Mouse (Mus musculus) embryonic facial prominence, embryonic 10.5 days (tissue): ENCODE results near the gene Rps13. TPM values are rescaled to one million over a fixed set of nuclear protein-coding genes. Genes with fewer than 3 reads are reported as not detected.

ENCODE experiments used
- DNase-seq: peaks from one replicate; pipeline ENCODE4 v3.0.0-alpha.2; 2017; ENCODE audit warnings: low spot score
- H3K27ac ChIP-seq: fragments of 300-500 bp; sonication (generic); replicated peaks from 2 replicates; pipeline ENCODE4 v1.5.1; 2016; ENCODE audit warnings: mild to moderate bottlenecking
- H3K27me3 ChIP-seq: fragments of 300-500 bp; sonication (generic); replicated peaks from 2 replicates; pipeline ENCODE4 v1.6.1; 2016; ENCODE audit warnings: low read depth, mild to moderate bottlenecking; ENCODE audit not compliant: poor library complexity, severe bottlenecking
- H3K36me3 ChIP-seq: fragments of 300-500 bp; sonication (generic); replicated peaks from 2 replicates; pipeline ENCODE4 v1.6.1; 2016; ENCODE audit warnings: mild to moderate bottlenecking, moderate library complexity
- H3K4me1 ChIP-seq: fragments of 300-500 bp; sonication (generic); 2 replicates; pipeline ENCODE4 v1.6.1; 2016
- H3K4me3 ChIP-seq: fragments of 300-500 bp; sonication (generic); 2 replicates; pipeline ENCODE4 v1.5.1; 2016; ENCODE audit warnings: mild to moderate bottlenecking, moderate library complexity
- H3K9me3 ChIP-seq: fragments of 300-500 bp; sonication (generic); 2 replicates; pipeline ENCODE4 v1.6.1; 2016; ENCODE audit warnings: mild to moderate bottlenecking
- WGBS: fragments of 180-500 bp; shearing (Covaris S2); methylation state at CpG from one replicate; pipeline ENCODE4 v1.1.7; 2016; 5-methylcytosine and 5-hydroxymethylcytosine counted together
- polyA plus RNA-seq: library from polyadenylated mRNA; unstranded; fragments of >200 nt; fragmentation: Nextera tagmentation; extraction: Ambion mirVana; gene quantifications from 2 replicates; pipeline ENCODE4 v1.2.1, GENCODE M21; 2016

Rps13 gene
- polyA plus RNA-seq, 1 experiment from 2014 or later = 818 TPM

DNA sequence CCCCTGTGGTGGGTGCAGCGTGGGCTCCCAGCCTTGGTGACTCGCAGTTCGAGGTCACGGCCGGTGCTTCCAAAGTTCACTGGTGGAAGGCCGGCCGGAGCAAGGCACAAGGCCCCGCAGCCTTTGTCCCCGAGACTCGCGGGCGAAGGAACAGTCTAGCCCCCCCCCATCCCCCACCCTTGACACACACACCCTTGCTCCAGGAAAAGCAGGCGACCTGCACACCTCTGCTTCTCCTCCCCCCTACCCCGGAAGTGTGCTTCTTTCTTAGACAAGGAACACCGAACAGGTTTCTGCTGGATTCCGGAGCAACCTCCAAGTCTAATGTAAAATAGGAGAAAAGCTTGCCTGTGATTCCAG lies 25.4 kb downstream of the Rps13 start:
- 2% methylated on average over 16 of the region's 16 CpGs for WGBS
- Histone ChIP-seq H3K27me3 (peaks cover 28% of the 10 kb centered on the region), H3K4me3 (peak overlapping the region; percentile 89), H3K36me3 (no peaks in the 10 kb centered on the region), H3K4me1 (peaks cover 43% of the 10 kb centered on the region), H3K9me3 (no peaks in the 10 kb centered on the region), H3K27ac (peak overlapping the region; percentile 85)
- DNase-seq = peak; percentile 54

DNA sequence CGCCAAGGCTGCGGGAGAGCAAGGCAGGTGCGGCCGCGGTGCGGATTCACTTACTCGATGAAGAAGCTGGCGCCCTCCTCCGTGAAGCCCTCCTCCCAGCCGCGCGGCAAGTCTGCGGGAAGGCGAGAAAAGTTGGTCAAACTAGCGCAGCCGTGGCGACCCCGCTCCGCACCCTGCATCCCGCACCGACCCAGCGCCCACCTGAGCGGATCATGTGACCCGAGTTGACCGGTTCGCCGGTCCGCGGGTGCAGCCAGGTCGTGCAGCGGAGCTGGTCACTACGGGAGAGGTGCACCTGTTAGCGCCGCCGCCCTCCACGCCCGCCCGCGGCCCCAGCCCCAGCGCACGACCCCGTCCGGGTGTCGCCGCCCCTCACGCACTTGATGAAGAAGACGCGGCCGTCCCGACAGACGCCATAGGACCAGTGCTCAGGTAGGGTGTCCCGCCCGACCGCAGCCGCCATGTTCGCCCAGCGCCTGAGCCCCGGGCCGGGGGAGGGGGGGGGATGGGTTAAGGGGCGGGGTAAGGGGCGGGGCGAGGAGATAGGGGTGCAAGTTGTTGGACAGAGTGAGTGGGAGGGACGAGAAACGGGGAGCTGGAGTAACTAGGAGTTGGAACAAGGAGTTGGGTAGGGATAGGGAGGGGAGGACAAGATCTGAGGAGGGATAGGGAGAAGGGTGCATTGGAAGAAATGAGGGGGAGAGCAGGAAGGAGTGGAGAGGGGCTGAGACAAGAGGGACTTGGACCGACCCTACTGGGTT lies 25.9 kb downstream of the Rps13 start, which contains the start of gene Plekha7:
Plekha7 (minus strand) TSS at position 506 of the 761 bp plus-strand sequence.
- Histone ChIP-seq H3K27me3 (peaks cover 28% of the 10 kb centered on the region), H3K4me1 (peaks cover 43% of the 10 kb centered on the region), H3K4me3 (peak within 1 kb of the TSS; percentile 89), H3K9me3 (no peaks in the 10 kb centered on the region), H3K27ac (peak within 1 kb of the TSS; percentile 85), H3K36me3 (no peaks in the 10 kb centered on the region)
- peak; percentile 89 for DNase-seq
- WGBS = under 1% methylated on average over 65 of the region's 65 CpGs

DNA sequence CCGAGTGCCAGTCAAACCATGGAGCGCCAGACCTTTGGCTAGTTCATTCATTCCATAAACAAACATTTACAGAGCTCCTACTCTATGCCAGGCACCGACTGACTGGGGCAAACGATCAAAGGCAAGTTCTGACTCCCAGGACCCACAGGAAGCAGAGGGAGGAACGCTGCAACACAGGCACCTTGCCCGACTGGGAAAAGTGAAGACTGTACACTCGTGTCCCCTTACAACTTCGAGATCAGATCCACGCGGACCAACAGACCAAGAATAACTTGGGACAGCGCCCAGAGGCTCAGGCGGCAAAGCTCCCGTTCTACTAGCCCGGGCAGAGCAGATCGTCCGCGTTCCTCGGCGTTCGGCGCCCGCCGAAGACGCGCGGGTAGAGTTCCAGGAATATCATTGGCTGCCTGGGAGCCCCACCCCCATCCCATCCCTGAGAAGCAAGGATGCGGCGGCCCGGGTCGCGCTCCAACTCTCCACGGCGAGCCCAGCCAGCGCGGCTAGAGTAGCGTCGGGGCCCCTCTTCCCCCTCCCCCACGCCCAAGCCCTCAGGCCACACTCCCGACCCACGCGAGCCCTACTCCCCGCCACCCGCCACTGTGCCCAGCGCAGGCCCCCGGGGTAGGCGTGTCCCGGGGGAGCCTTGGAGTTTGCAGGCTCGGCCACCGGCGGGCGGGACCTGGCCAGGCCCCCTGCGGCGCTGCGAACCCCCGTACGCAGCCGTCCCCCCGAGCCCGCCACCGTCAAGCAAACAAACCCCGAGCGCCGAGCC lies 26.7 kb downstream of the Rps13 start:
- H3K4me3 ChIP-seq = peak overlapping the region; percentile 89
- WGBS = under 1% methylated on average over 63 of the region's 63 CpGs
- peak; percentile 90 for DNase-seq
- H3K9me3 ChIP-seq = no peaks in the 10 kb centered on the region
- H3K27me3 ChIP-seq = peaks cover 28% of the 10 kb centered on the region
- peak overlapping the region; percentile 85 for H3K27ac ChIP-seq
- H3K36me3 ChIP-seq = no peaks in the 10 kb centered on the region; the same call in 1 of the 2 replicates
- H3K4me1 ChIP-seq = peaks cover 43% of the 10 kb centered on the region

- Histone ChIP-seq H3K27me3 (peaks cover 28% of the 10 kb centered on the region), H3K4me3 (peak overlapping the region; percentile 89), H3K36me3 (no peaks in the 10 kb centered on the region; the same call in 1 of the 2 replicates), H3K9me3 (no peaks in the 10 kb centered on the region), H3K27ac (no peak overlapping the region), H3K4me1 (peaks cover 43% of the 10 kb centered on the region)
- 17% methylated on average over 5 of the region's 5 CpGs for WGBS
- DNase-seq = no peak
Observed at GRCm38 (mm10) chr7:116306601-116307000, 27.4 kb downstream of the Rps13 start.

DNA sequence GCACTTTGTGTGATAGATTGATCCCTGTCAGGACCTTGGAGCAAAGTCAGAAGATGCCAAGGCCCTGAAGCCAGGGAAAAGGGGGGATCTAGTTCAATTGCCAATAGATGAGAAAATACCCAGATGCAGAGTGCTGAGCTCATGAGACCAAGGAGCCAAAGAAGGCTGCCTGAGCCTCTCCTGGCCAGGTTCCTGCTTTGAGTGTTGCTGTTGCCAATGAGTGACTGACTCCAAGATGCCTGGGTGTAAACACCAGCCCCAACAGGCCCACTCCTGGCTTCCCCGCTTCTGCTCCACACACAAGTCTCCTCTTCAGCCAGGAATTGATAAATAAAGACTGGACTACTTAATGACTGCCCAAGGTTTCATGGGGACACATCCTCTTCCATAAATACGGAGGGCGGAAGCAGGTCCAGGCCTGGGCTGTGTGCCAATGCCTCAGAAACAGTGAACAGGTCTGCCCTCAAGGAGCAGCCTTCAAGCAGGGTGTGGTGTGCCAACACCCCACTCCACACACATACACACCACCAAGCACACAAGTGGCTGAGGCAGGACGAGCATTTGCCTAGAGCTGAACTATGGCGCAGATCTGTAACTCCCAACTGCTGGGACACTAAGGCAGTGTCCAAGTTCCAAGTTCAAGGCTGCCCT lies 32.2 kb downstream of the Rps13 start:
- peaks cover 14% of the 10 kb centered on the region for H3K27me3 ChIP-seq
- peaks cover 21% of the 10 kb centered on the region for H3K4me1 ChIP-seq
- no peak for DNase-seq
- no peak overlapping the region for H3K27ac ChIP-seq
- 94% methylated on average over 5 of the region's 5 CpGs for WGBS
- no peaks in the 10 kb centered on the region; the same call in 1 of the 2 replicates for H3K36me3 ChIP-seq
- no peaks in the 10 kb centered on the region for H3K9me3 ChIP-seq
- H3K4me3 ChIP-seq = no peak overlapping the region

DNA sequence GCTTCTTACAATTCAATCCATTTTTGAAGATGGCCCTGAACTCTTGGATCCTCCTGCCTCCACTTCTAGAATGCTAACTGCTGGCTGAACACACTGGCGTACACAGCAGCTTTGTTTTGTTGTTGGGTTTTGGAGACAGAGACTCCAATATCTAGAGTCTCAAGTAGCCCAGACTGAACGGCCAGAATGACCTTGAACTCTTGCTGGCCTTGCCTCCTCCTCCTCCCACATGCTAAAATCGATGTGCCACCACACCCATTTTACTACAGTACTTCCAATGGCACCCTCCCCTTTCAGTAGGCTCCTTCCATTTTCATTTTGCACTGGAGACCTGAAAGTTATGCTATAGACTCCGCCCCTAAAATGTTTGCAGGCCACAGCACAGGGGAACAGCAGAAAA lies 32.9 kb downstream of the Rps13 start:
- H3K36me3 ChIP-seq = no peaks in the 10 kb centered on the region; the same call in 1 of the 2 replicates
- H3K9me3 ChIP-seq = no peaks in the 10 kb centered on the region
- no peak overlapping the region for H3K4me3 ChIP-seq
- peaks cover 15% of the 10 kb centered on the region for H3K4me1 ChIP-seq
- peaks cover 7% of the 10 kb centered on the region for H3K27me3 ChIP-seq
- no peak overlapping the region for H3K27ac ChIP-seq
- no peak for DNase-seq
- 85% methylated on average over 4 of the region's 4 CpGs for WGBS

- Histone ChIP-seq H3K9me3 (no peaks in the 10 kb centered on the region), H3K4me1 (peaks cover 22% of the 10 kb centered on the region), H3K27ac (no peak overlapping the region), H3K36me3 (no peaks in the 10 kb centered on the region; the same call in 1 of the 2 replicates), H3K4me3 (no peak overlapping the region), H3K27me3 (no peaks in the 10 kb centered on the region)
- DNase-seq = no peak
- WGBS = 88% methylated on average over 2 of the region's 2 CpGs
Observed at GRCm38 (mm10) chr7:116298851-116299250, 35.1 kb downstream of the Rps13 start.

GRCm38 (mm10) chr7:116298389-116298788 lies 35.6 kb downstream of the Rps13 start:
- H3K9me3 ChIP-seq = no peaks in the 10 kb centered on the region
- peaks cover 25% of the 10 kb centered on the region for H3K4me1 ChIP-seq
- no peaks in the 10 kb centered on the region for H3K27me3 ChIP-seq
- no peaks in the 10 kb centered on the region; the same call in 1 of the 2 replicates for H3K36me3 ChIP-seq
- H3K4me3 ChIP-seq = no peak overlapping the region
- no peak for DNase-seq
- 85% methylated on average over 10 of the region's 10 CpGs for WGBS
- H3K27ac ChIP-seq = no peak overlapping the region

DNA sequence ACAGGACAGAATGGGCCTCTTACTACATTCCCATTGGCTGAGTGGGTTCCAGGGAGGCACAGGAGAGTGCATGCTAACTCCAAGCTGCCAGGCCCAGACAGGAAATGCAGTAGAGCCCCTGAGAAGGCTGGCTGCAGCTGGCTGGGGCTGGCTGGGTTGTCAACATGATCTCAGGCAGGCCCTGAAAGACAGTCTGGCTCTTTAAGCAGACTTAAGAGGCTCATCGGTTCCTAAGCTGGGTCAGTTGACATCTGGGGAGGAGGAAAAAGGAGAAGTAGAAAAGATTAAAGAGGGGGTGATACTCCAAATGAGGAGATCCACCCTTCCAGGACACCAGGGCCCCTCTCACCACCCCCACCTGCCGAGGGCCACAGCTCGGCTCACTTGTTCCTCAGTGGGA lies 39.0 kb downstream of the Rps13 start:
- Histone ChIP-seq H3K9me3 (no peaks in the 10 kb centered on the region), H3K36me3 (no peaks in the 10 kb centered on the region), H3K4me1 (peaks cover 41% of the 10 kb centered on the region), H3K27me3 (no peaks in the 10 kb centered on the region), H3K4me3 (no peak overlapping the region), H3K27ac (peak overlapping the region; percentile 59)
- DNase-seq = no peak
- WGBS = 61% methylated on average over 3 of the region's 3 CpGs

DNA sequence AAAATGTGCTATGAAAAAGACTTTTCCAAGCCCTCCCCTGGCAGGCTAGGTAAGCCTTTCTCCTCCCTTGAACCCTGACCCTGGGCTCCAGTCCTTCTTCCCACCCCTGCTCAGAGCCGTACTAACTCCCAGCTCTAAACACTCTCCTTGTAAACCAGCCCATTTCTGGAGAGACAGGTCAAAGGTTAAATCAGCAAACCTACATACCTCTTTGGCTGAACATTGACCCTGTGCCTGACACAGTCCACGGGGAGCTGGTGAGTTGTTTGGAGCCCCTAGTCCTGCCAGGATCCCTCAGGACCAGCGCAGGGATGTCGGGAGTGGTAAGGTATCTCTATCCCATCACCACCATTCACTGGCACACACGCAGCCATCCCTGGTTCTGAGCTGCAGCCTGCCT lies 41.6 kb downstream of the Rps13 start:
- Histone ChIP-seq H3K4me1 (peaks cover 51% of the 10 kb centered on the region), H3K27me3 (no peaks in the 10 kb centered on the region)
- WGBS = 31% methylated on average over 5 of the region's 5 CpGs

GRCm38 (mm10) chr7:116290559-116290958 lies 43.4 kb downstream of the Rps13 start:
- no peak overlapping the region for H3K27ac ChIP-seq
- no peaks in the 10 kb centered on the region for H3K27me3 ChIP-seq
- DNase-seq = no peak
- WGBS = 79% methylated on average over 1 of the region's 1 CpGs
- no peaks in the 10 kb centered on the region for H3K9me3 ChIP-seq
- peaks cover 66% of the 10 kb centered on the region for H3K4me1 ChIP-seq
- no peak overlapping the region for H3K4me3 ChIP-seq
- H3K36me3 ChIP-seq = no peaks in the 10 kb centered on the region

More for the DNA sequence above, 41.6 kb downstream of the Rps13 start:
- no peak for DNase-seq
- peak overlapping the region; percentile 52 for H3K27ac ChIP-seq
- H3K4me3 ChIP-seq = no peak overlapping the region
- H3K36me3 ChIP-seq = no peaks in the 10 kb centered on the region
- no peaks in the 10 kb centered on the region for H3K9me3 ChIP-seq

GRCm38 (mm10) chr7:116288996-116289395 lies 45.0 kb downstream of the Rps13 start:
- H3K9me3 ChIP-seq = no peaks in the 10 kb centered on the region
- H3K36me3 ChIP-seq = no peaks in the 10 kb centered on the region
- H3K4me3 ChIP-seq = no peak overlapping the region
- no peaks in the 10 kb centered on the region for H3K27me3 ChIP-seq
- H3K27ac ChIP-seq = no peak overlapping the region
- 94% methylated on average over 3 of the region's 3 CpGs for WGBS
- no peak for DNase-seq
- H3K4me1 ChIP-seq = peaks cover 63% of the 10 kb centered on the region
